Mouse (Mus musculus) right cerebral cortex, adult 18-20 months (tissue): ENCODE measurements at regions not wholly inside any gene's neighbourhood (a gene's known extent, or its start where the extent isn't known, plus 50 kb on each side); places are given as distances from the start of the nearest gene placed in this dataset.
A peak's percentile ranks its signal among the peaks of the same experiment; 100 is the strongest.

Experiments
- DNase-seq: peaks from one replicate; pipeline ENCODE4 v3.0.0; 2022; ENCODE audit warnings: mixed read lengths

- DNase-seq, result no peak
Measured at GRCm38 (mm10) chr11:113095625-113096024, 313.6 kb downstream of the Sox9 start.

- no peak for DNase-seq
Measured at GRCm38 (mm10) chr11:113096209-113096608, 314.2 kb downstream of the Sox9 start.

GRCm38 (mm10) chr11:113098360-113098759 is 316.3 kb downstream of the Sox9 start:
- no peak for DNase-seq

GRCm38 (mm10) chr11:113100800-113101199 is 318.8 kb downstream of the Sox9 start:
- DNase-seq, result no peak

GRCm38 (mm10) chr11:113101534-113101933 is 319.5 kb downstream of the Sox9 start:
- no peak for DNase-seq

- DNase-seq, result peak; percentile 27
Measured at GRCm38 (mm10) chr11:113103161-113103845, 321.3 kb downstream of the Sox9 start.

- DNase-seq, result no peak
Measured at GRCm38 (mm10) chr11:113105371-113105770, 323.3 kb downstream of the Sox9 start.

- no peak for DNase-seq
Measured at GRCm38 (mm10) chr11:113107205-113107844, 325.3 kb downstream of the Sox9 start.

- no peak for DNase-seq
Measured at GRCm38 (mm10) chr11:113107966-113108699, 326.1 kb downstream of the Sox9 start.

- DNase-seq, result no peak
Measured at GRCm38 (mm10) chr11:113109096-113109495, 327.1 kb downstream of the Sox9 start.

- DNase-seq, result no peak
Measured at GRCm38 (mm10) chr11:113113220-113113817, 331.3 kb downstream of the Sox9 start.

- no peak for DNase-seq
Measured at GRCm38 (mm10) chr11:113117179-113117898, 335.3 kb downstream of the Sox9 start.

- no peak for DNase-seq
Measured at GRCm38 (mm10) chr11:113120570-113120969, 338.5 kb downstream of the Sox9 start.

- DNase-seq, result no peak
Measured at GRCm38 (mm10) chr11:113121307-113121706, 339.3 kb downstream of the Sox9 start.

GRCm38 (mm10) chr11:113122137-113122536 is 340.1 kb downstream of the Sox9 start:
- DNase-seq, result no peak

GRCm38 (mm10) chr11:113122964-113123363 is 340.9 kb downstream of the Sox9 start:
- no peak for DNase-seq

GRCm38 (mm10) chr11:113125832-113126231 is 343.8 kb downstream of the Sox9 start:
- DNase-seq, result no peak

- DNase-seq, result no peak
Measured at GRCm38 (mm10) chr11:113129192-113129591, 347.2 kb downstream of the Sox9 start.

GRCm38 (mm10) chr11:113129975-113130374 is 348.0 kb downstream of the Sox9 start:
- no peak for DNase-seq

GRCm38 (mm10) chr11:113132078-113133064 is 350.3 kb downstream of the Sox9 start:
- DNase-seq, result no peak

- DNase-seq, result no peak
Measured at GRCm38 (mm10) chr11:113133407-113133806, 351.4 kb downstream of the Sox9 start.
